Mouse (Mus musculus): Measurements from ENCODE around the gene Glipr1l2. TPM values are rescaled to one million over a fixed set of nuclear protein-coding genes. Genes with fewer than 3 reads are reported as not detected.

Glipr1l2 gene
- total RNA-seq, 1 experiment from 2014 or later = not detected

Other genes starting within 250 kb of the Glipr1l2 start
- gene Krr1, start 110.7 kb upstream of the Glipr1l2 start, total RNA-seq (2017) = 56.5 and 59.9 TPM in 2 replicates
- gene Glipr1, start 80.7 kb upstream of the Glipr1l2 start, total RNA-seq (2017) = 334 and 380 TPM in 2 replicates
- gene Glipr1l1, start 23.2 kb upstream of the Glipr1l2 start, total RNA-seq (2017) = not detected in 2 replicates
- gene Glipr1l3, start 77.0 kb downstream of the Glipr1l2 start, total RNA-seq (2017) = not detected in 2 replicates
- 0.38 TPM in 1 of 2 replicates, not detected in the other for gene Caps2, start 80.3 kb downstream of the Glipr1l2 start, total RNA-seq (2017)
- not detected in 2 replicates for gene Kcnc2, start 187.8 kb downstream of the Glipr1l2 start, total RNA-seq (2017)